Mouse (Mus musculus) erythroblast, embryonic 14.5 days (primary cell): ENCODE measurements around the gene Brd4. TPM values are rescaled to one million over a fixed set of nuclear protein-coding genes. Genes with fewer than 3 reads are reported as not detected.
A peak's percentile ranks its signal among the peaks of the same experiment; 100 is the strongest.

ENCODE experiments used
- H3K27me3 ChIP-seq: 2 replicates; pipeline ENCODE4 v1.6.1; 2012; ENCODE audit warnings: inconsistent platforms; ENCODE audit not compliant: control insufficient read depth
- H3K36me3 ChIP-seq: 2 replicates; pipeline ENCODE4 v1.6.1; 2012; ENCODE audit warnings: mild to moderate bottlenecking, inconsistent platforms; ENCODE audit not compliant: control insufficient read depth
- H3K4me1 ChIP-seq: 2 replicates; pipeline ENCODE4 v1.6.1; 2012; ENCODE audit warnings: inconsistent platforms; ENCODE audit not compliant: control insufficient read depth
- H3K4me3 ChIP-seq: replicated peaks from 2 replicates; pipeline ENCODE3; 2012; ENCODE audit warnings: moderate library complexity, mild to moderate bottlenecking, inconsistent platforms
- H3K9me3 ChIP-seq: 2 replicates; pipeline ENCODE4 v1.6.1; 2012; ENCODE audit warnings: low read length, inconsistent platforms, mixed read lengths; ENCODE audit not compliant: control insufficient read depth
- GATA1 ChIP-seq: IDR thresholded peaks from 2 replicates; pipeline ENCODE4 v1.6.1; 2012; ENCODE audit warnings: low read length, inconsistent platforms, mixed read lengths
- TAL1 ChIP-seq: IDR thresholded peaks from 3 replicates; pipeline ENCODE4 v1.6.1; 2012; ENCODE audit warnings: low read length, inconsistent platforms, mixed read lengths
- polyA plus RNA-seq: library from polyadenylated mRNA; stranded (reverse); fragments of >175 nt; gene quantifications from 2 replicates; pipeline ENCODE4 v1.2.3, GENCODE M21; 2012

Gene Brd4
- polyA plus RNA-seq, 1 experiment = 26.1 TPM

- H3K27me3 ChIP-seq = no peaks in the 10 kb centered on the region
- peaks cover 50% of the 10 kb centered on the region for H3K4me1 ChIP-seq
- H3K9me3 ChIP-seq = no peaks in the 10 kb centered on the region
- peaks cover 15% of the 10 kb centered on the region for H3K36me3 ChIP-seq
- H3K4me3 ChIP-seq = peak overlapping the region; percentile 100
- TF ChIP-seq TAL1 (no peak), GATA1 (no peak)
Observed at GRCm38 (mm10) chr17:32283771-32284221, 726 bp downstream of the Brd4 start.

GRCm38 (mm10) chr17:32283341-32283740 lies 1.2 kb downstream of the Brd4 start:
- peaks cover 18% of the 10 kb centered on the region for H3K36me3 ChIP-seq
- no peak for TF ChIP-seq TAL1
- TF ChIP-seq GATA1 = no peak

GRCm38 (mm10) chr17:32281611-32282310 lies 2.8 kb downstream of the Brd4 start:
- Histone ChIP-seq H3K9me3 (no peaks in the 10 kb centered on the region), H3K4me3 (peak overlapping the region; percentile 100), H3K27me3 (no peaks in the 10 kb centered on the region), H3K4me1 (peaks cover 55% of the 10 kb centered on the region), H3K36me3 (peaks cover 21% of the 10 kb centered on the region)
- TF ChIP-seq TAL1 = no peak

More at GRCm38 (mm10) chr17:32283341-32283740, 1.2 kb downstream of the Brd4 start:
- no peaks in the 10 kb centered on the region for H3K9me3 ChIP-seq
- H3K4me1 ChIP-seq = peaks cover 54% of the 10 kb centered on the region
- peak overlapping the region; percentile 100 for H3K4me3 ChIP-seq
- no peaks in the 10 kb centered on the region for H3K27me3 ChIP-seq

- no peaks in the 10 kb centered on the region for H3K27me3 ChIP-seq
- peaks cover 55% of the 10 kb centered on the region for H3K4me1 ChIP-seq
- TF ChIP-seq GATA1 = no peak
- TF ChIP-seq TAL1 = no peak
- peaks cover 24% of the 10 kb centered on the region for H3K36me3 ChIP-seq
- H3K9me3 ChIP-seq = no peaks in the 10 kb centered on the region
- no peak overlapping the region for H3K4me3 ChIP-seq
Observed at GRCm38 (mm10) chr17:32281126-32281525, 3.4 kb downstream of the Brd4 start.

- TF ChIP-seq GATA1 (no peak), TAL1 (no peak)
- peaks cover 56% of the 10 kb centered on the region for H3K4me1 ChIP-seq
- H3K36me3 ChIP-seq = peaks cover 29% of the 10 kb centered on the region
- no peaks in the 10 kb centered on the region for H3K9me3 ChIP-seq
- no peak overlapping the region for H3K4me3 ChIP-seq
- H3K27me3 ChIP-seq = no peaks in the 10 kb centered on the region
Observed at GRCm38 (mm10) chr17:32280575-32280974, 3.9 kb downstream of the Brd4 start.

GRCm38 (mm10) chr17:32277201-32277600 lies 7.3 kb downstream of the Brd4 start:
- Histone ChIP-seq H3K4me3 (no peak overlapping the region), H3K27me3 (no peaks in the 10 kb centered on the region), H3K4me1 (peaks cover 40% of the 10 kb centered on the region), H3K36me3 (peaks cover 32% of the 10 kb centered on the region), H3K9me3 (no peaks in the 10 kb centered on the region)
- TF ChIP-seq TAL1 (no peak), GATA1 (no peak)

GRCm38 (mm10) chr17:32275568-32275967 lies 9.0 kb downstream of the Brd4 start:
- Histone ChIP-seq H3K4me1 (peaks cover 26% of the 10 kb centered on the region), H3K27me3 (no peaks in the 10 kb centered on the region), H3K4me3 (no peak overlapping the region), H3K9me3 (no peaks in the 10 kb centered on the region), H3K36me3 (peaks cover 37% of the 10 kb centered on the region)
- no peak for TF ChIP-seq GATA1
- TF ChIP-seq TAL1 = no peak

- Histone ChIP-seq H3K36me3 (peaks cover 38% of the 10 kb centered on the region), H3K4me3 (no peak overlapping the region), H3K9me3 (no peaks in the 10 kb centered on the region), H3K27me3 (no peaks in the 10 kb centered on the region), H3K4me1 (peaks cover 19% of the 10 kb centered on the region)
- TF ChIP-seq TAL1 = no peak
- no peak for TF ChIP-seq GATA1
Observed at GRCm38 (mm10) chr17:32269151-32269550, 15.4 kb downstream of the Brd4 start.

- H3K4me3 ChIP-seq = no peak overlapping the region
- H3K36me3 ChIP-seq = peaks cover 38% of the 10 kb centered on the region
- no peaks in the 10 kb centered on the region for H3K9me3 ChIP-seq
- no peaks in the 10 kb centered on the region for H3K27me3 ChIP-seq
- H3K4me1 ChIP-seq = peaks cover 21% of the 10 kb centered on the region
- no peak for TF ChIP-seq GATA1
- TF ChIP-seq TAL1 = no peak
Observed at GRCm38 (mm10) chr17:32268540-32268960, 16.0 kb downstream of the Brd4 start.
